Mouse (Mus musculus) stomach, embryonic 14.5 days (tissue): Measurements from ENCODE around the gene Me1. TPM values are rescaled to one million over a fixed set of nuclear protein-coding genes. Genes with fewer than 3 reads are reported as not detected.

Experiments
- ATAC-seq: fragments of 200-750 bp; cut with Nextera tagmentation; 2 replicates; pipeline ENCODE4 v1.8.0; 2017; ENCODE audit warnings: low read depth, moderate TSS enrichment; ENCODE audit not compliant: insufficient number of reproducible peaks, insufficient read depth, low FRiP score
- H3K27ac ChIP-seq: fragments of 300-500 bp; sonication (generic); 2 replicates; pipeline ENCODE4 v1.5.1; 2014; ENCODE audit warnings: mild to moderate bottlenecking, low read length, moderate library complexity, mixed read lengths
- H3K27me3 ChIP-seq: fragments of 300-500 bp; sonication (generic); 2 replicates; pipeline ENCODE4 v1.6.1; 2014; ENCODE audit warnings: low read length, control low read depth, mixed read lengths; ENCODE audit not compliant: control insufficient read depth, insufficient read depth
- H3K36me3 ChIP-seq: fragments of 300-500 bp; sonication (generic); 2 replicates; pipeline ENCODE4 v1.6.1; 2014; ENCODE audit warnings: mild to moderate bottlenecking, control low read depth, low read length, moderate library complexity, mixed read lengths; ENCODE audit not compliant: control insufficient read depth, insufficient read depth
- H3K4me1 ChIP-seq: fragments of 300-500 bp; sonication (generic); 2 replicates; pipeline ENCODE4 v1.6.1; 2014; ENCODE audit warnings: low read length, control low read depth, mixed read lengths; ENCODE audit not compliant: control insufficient read depth, insufficient read depth
- H3K4me2 ChIP-seq: fragments of 300-500 bp; sonication (generic); replicated peaks from 2 replicates; pipeline ENCODE4 v1.6.1; 2014; ENCODE audit warnings: low read depth, low read length, control low read depth
- H3K4me3 ChIP-seq: fragments of 300-500 bp; sonication (generic); 2 replicates; pipeline ENCODE4 v1.5.1; 2014; ENCODE audit warnings: low read depth, low read length, control low read depth
- H3K9ac ChIP-seq: fragments of 300-500 bp; sonication (generic); replicated peaks from 2 replicates; pipeline ENCODE4 v1.6.1; 2014; ENCODE audit warnings: low read depth, mild to moderate bottlenecking, control low read depth, low read length, moderate library complexity, mixed read lengths
- H3K9me3 ChIP-seq: fragments of 300-500 bp; sonication (generic); 2 replicates; pipeline ENCODE4 v1.6.1; 2016; ENCODE audit warnings: low read depth, low read length, control low read depth; ENCODE audit not compliant: control insufficient read depth
- WGBS: fragments of 180-500 bp; shearing (Covaris S2); extraction: QIAGEN DNeasy Blood & Tissue Kit; methylation state at CpG from one replicate; pipeline ENCODE4 v1.1.7; 2014; 5-methylcytosine and 5-hydroxymethylcytosine counted together
- polyA plus RNA-seq: library from polyadenylated mRNA; unstranded; fragments of >200 nt; fragmentation: Nextera tagmentation; extraction: Ambion mirVana; gene quantifications from 2 replicates; pipeline ENCODE4 v1.2.1, GENCODE M21; 2014

Gene Me1
- polyA plus RNA-seq, 1 experiment from 2014 or later, result 10.3 TPM

- Histone ChIP-seq H3K27ac (no peak overlapping the region), H3K4me3 (no peak overlapping the region), H3K9ac (no peak overlapping the region), H3K4me2 (no peak overlapping the region), H3K36me3 (peaks cover 46% of the 10 kb centered on the region), H3K27me3 (no peaks in the 10 kb centered on the region), H3K4me1 (no peaks in the 10 kb centered on the region), H3K9me3 (no peaks in the 10 kb centered on the region)
- WGBS, result 90% methylated on average over 3 of the region's 3 CpGs
- no peak for ATAC-seq
Observed at GRCm38 (mm10) chr9:86550717-86551116, 145.0 kb downstream of the Me1 start.

- H3K4me2 ChIP-seq, result no peak overlapping the region
- H3K27ac ChIP-seq, result no peak overlapping the region
- 89% methylated on average over 5 of the region's 5 CpGs for WGBS
- H3K9ac ChIP-seq, result no peak overlapping the region
- H3K4me3 ChIP-seq, result no peak overlapping the region
- no peaks in the 10 kb centered on the region for H3K9me3 ChIP-seq
- peaks cover 44% of the 10 kb centered on the region for H3K36me3 ChIP-seq
- ATAC-seq, result no peak
- no peaks in the 10 kb centered on the region for H3K4me1 ChIP-seq
- H3K27me3 ChIP-seq, result no peaks in the 10 kb centered on the region
Observed at GRCm38 (mm10) chr9:86549637-86550162, 146.1 kb downstream of the Me1 start.

- H3K27me3 ChIP-seq, result no peaks in the 10 kb centered on the region
- H3K36me3 ChIP-seq, result peaks cover 27% of the 10 kb centered on the region
- no peaks in the 10 kb centered on the region for H3K4me1 ChIP-seq
- no peak overlapping the region for H3K4me3 ChIP-seq
- H3K27ac ChIP-seq, result no peak overlapping the region
- no peak overlapping the region for H3K9ac ChIP-seq
- H3K4me2 ChIP-seq, result no peak overlapping the region
- no peak for ATAC-seq
- H3K9me3 ChIP-seq, result no peaks in the 10 kb centered on the region
- WGBS, result 68% methylated on average over 1 of the region's 1 CpGs
Observed at GRCm38 (mm10) chr9:86544559-86544958, 151.2 kb downstream of the Me1 start.

GRCm38 (mm10) chr9:86543451-86543850 lies 152.3 kb downstream of the Me1 start:
- WGBS, result 97% methylated on average over 3 of the region's 3 CpGs
- no peak overlapping the region for H3K27ac ChIP-seq
- H3K9me3 ChIP-seq, result no peaks in the 10 kb centered on the region
- ATAC-seq, result no peak
- H3K4me1 ChIP-seq, result no peaks in the 10 kb centered on the region
- peaks cover 20% of the 10 kb centered on the region for H3K36me3 ChIP-seq
- no peaks in the 10 kb centered on the region for H3K27me3 ChIP-seq
- no peak overlapping the region for H3K4me2 ChIP-seq
- H3K9ac ChIP-seq, result no peak overlapping the region
- no peak overlapping the region for H3K4me3 ChIP-seq

GRCm38 (mm10) chr9:86534071-86534470 lies 161.7 kb downstream of the Me1 start:
- Histone ChIP-seq H3K36me3 (peaks cover 12% of the 10 kb centered on the region), H3K9me3 (no peaks in the 10 kb centered on the region), H3K4me1 (no peaks in the 10 kb centered on the region), H3K9ac (no peak overlapping the region), H3K4me3 (no peak overlapping the region), H3K27ac (no peak overlapping the region), H3K27me3 (no peaks in the 10 kb centered on the region), H3K4me2 (no peak overlapping the region)
- no peak for ATAC-seq
- WGBS, result 87% methylated on average over 5 of the region's 5 CpGs

Other genes with a start within 250 kb of the Me1 start
- 5.1 and 5.5 TPM in 2 replicates for gene Ube2cbp, start 231.0 kb downstream of the Me1 start, polyA plus RNA-seq
- gene Dop1a, start 228.8 kb downstream of the Me1 start, polyA plus RNA-seq, result 27.6 and 29.2 TPM in 2 replicates
- 29.2 and 36.4 TPM in 2 replicates for gene Pgm3, start 124.1 kb downstream of the Me1 start, polyA plus RNA-seq
- 2.6 and 4.1 TPM in 2 replicates for gene Rwdd2a, start 124.0 kb downstream of the Me1 start, polyA plus RNA-seq
- gene Prss35, start 47.7 kb upstream of the Me1 start, polyA plus RNA-seq, result 10.8 and 15.8 TPM in 2 replicates
- 4.5 and 4.9 TPM in 2 replicates for gene Snap91, start 184.7 kb upstream of the Me1 start, polyA plus RNA-seq